Mouse (Mus musculus) heart, postnatal 4 days (tissue): Measurements from ENCODE around the gene Ptgir. TPM values are rescaled to one million over a fixed set of nuclear protein-coding genes. Genes with fewer than 3 reads are reported as not detected.

Source experiments
- DNase-seq: peaks from one replicate; pipeline ENCODE4 v3.0.0; 2021
- total RNA-seq, 2 experiments: library from RNA; stranded (reverse); gene quantifications; 2 replicates each; pipeline ENCODE4 v1.2.3; 2021

Ptgir gene
- total RNA-seq, 2 experiments from 2014 or later, result 1.9 to 2.7 TPM

GRCm38 (mm10) chr7:16917447-16917846 lies 11.2 kb downstream of the Ptgir start:
- no peak for DNase-seq

- no peak for DNase-seq
Observed at GRCm38 (mm10) chr7:16918014-16918413, 11.7 kb downstream of the Ptgir start.

GRCm38 (mm10) chr7:16918670-16919069 lies 12.4 kb downstream of the Ptgir start:
- no peak for DNase-seq

GRCm38 (mm10) chr7:16919395-16920149 lies 13.3 kb downstream of the Ptgir start:
- no peak for DNase-seq

- DNase-seq, result no peak
Observed at GRCm38 (mm10) chr7:16920150-16920579, 13.9 kb downstream of the Ptgir start.

GRCm38 (mm10) chr7:16920818-16921791 lies 14.8 kb downstream of the Ptgir start:
- no peak for DNase-seq

GRCm38 (mm10) chr7:16921881-16922335 lies 15.6 kb downstream of the Ptgir start:
- DNase-seq, result no peak

GRCm38 (mm10) chr7:16922360-16922973 lies 16.2 kb downstream of the Ptgir start:
- no peak for DNase-seq

GRCm38 (mm10) chr7:16923283-16924036 lies 17.2 kb downstream of the Ptgir start:
- no peak for DNase-seq

- DNase-seq, result peak; percentile 99
Observed at GRCm38 (mm10) chr7:16924037-16924834, 17.9 kb downstream of the Ptgir start, which contains the start of gene Calm3. Gene Calm3 (minus strand): TSS chr7:16924114.

- DNase-seq, result no peak
Observed at GRCm38 (mm10) chr7:16928341-16928740, 22.1 kb downstream of the Ptgir start.

- peak; percentile 82 for DNase-seq
Observed at GRCm38 (mm10) chr7:16930850-16931249, 24.6 kb downstream of the Ptgir start.

- peak; percentile 91 for DNase-seq
Observed at GRCm38 (mm10) chr7:16931968-16932627, 25.8 kb downstream of the Ptgir start.

GRCm38 (mm10) chr7:16932704-16933577 lies 26.7 kb downstream of the Ptgir start:
- peak; percentile 70 for DNase-seq

- DNase-seq, result peak; percentile 40
Observed at GRCm38 (mm10) chr7:16937312-16937711, 31.0 kb downstream of the Ptgir start.

- peak; percentile 39 for DNase-seq
Observed at GRCm38 (mm10) chr7:16938117-16938791, 32.0 kb downstream of the Ptgir start.

GRCm38 (mm10) chr7:16940292-16940691 lies 34.0 kb downstream of the Ptgir start:
- peak; percentile 25 for DNase-seq

GRCm38 (mm10) chr7:16942861-16943260 lies 36.6 kb downstream of the Ptgir start:
- no peak for DNase-seq
